Mouse (Mus musculus) adrenal gland, postnatal 14 days (tissue): ENCODE measurements at regions not wholly inside any gene's neighbourhood (a gene's known extent, or its start where the extent isn't known, plus 50 kb on each side); places are given as distances from the start of the nearest gene placed in this dataset.

Experiments used
- DNase-seq: peaks from one replicate; pipeline ENCODE4 v3.0.0; 2021; ENCODE audit warnings: mixed read lengths

GRCm38 (mm10) chr3:35688111-35688510, 65.8 kb upstream of the Atp11b start:
- DNase-seq, result no peak

- DNase-seq, result peak; percentile 12
These were observed 65.1 kb upstream of the Atp11b start for GRCm38 (mm10) chr3:35688781-35689180.

GRCm38 (mm10) chr3:35693039-35693438, 60.9 kb upstream of the Atp11b start:
- peak; percentile 84 for DNase-seq

- no peak for DNase-seq
These were observed 60.4 kb upstream of the Atp11b start for GRCm38 (mm10) chr3:35693551-35693950.

- DNase-seq, result no peak
These were observed 59.7 kb upstream of the Atp11b start for GRCm38 (mm10) chr3:35694241-35694640.

GRCm38 (mm10) chr3:35695859-35696258, 58.0 kb upstream of the Atp11b start:
- no peak for DNase-seq

- no peak for DNase-seq
These were observed 54.6 kb upstream of the Atp11b start for GRCm38 (mm10) chr3:35699266-35699665.

GRCm38 (mm10) chr3:35699979-35700378, 53.9 kb upstream of the Atp11b start:
- DNase-seq, result no peak

- DNase-seq, result no peak
These were observed 50.2 kb upstream of the Atp11b start for GRCm38 (mm10) chr3:35703528-35704327.
